Mouse (Mus musculus) mature B cell (primary cell): ENCODE measurements around the gene D930020B18Rik.

Experiments
- in situ Hi-C: fragments of 300-500 bp; cut with MboI; formaldehyde crosslinking; loops from 2 replicates; pipeline ENCODE4 v1.14.3; 2019

D930020B18Rik gene

GRCm38 (mm10) chr10:121704871-121705270 is 63.5 kb downstream of the D930020B18Rik start:
- in situ Hi-C loops, result no loop called here

- in situ Hi-C loops, result no loop called here
Observed at GRCm38 (mm10) chr10:121705399-121706163, 64.2 kb downstream of the D930020B18Rik start.

GRCm38 (mm10) chr10:121716862-121717261 is 75.5 kb downstream of the D930020B18Rik start:
- in situ Hi-C loops, result no loop called here

- in situ Hi-C loops, result no loop called here
Observed at GRCm38 (mm10) chr10:121718896-121719585, 77.7 kb downstream of the D930020B18Rik start.

- in situ Hi-C loops, result no loop called here
Observed at GRCm38 (mm10) chr10:121720701-121721100, 79.3 kb downstream of the D930020B18Rik start.

- in situ Hi-C loops, result no loop called here
Observed at GRCm38 (mm10) chr10:121726505-121726904, 85.1 kb downstream of the D930020B18Rik start.

- in situ Hi-C loops, result no loop called here
Observed at GRCm38 (mm10) chr10:121727151-121727550, 85.8 kb downstream of the D930020B18Rik start.

GRCm38 (mm10) chr10:121728226-121728625 is 86.8 kb downstream of the D930020B18Rik start:
- in situ Hi-C loops, result no loop called here

- in situ Hi-C loops, result no loop called here
Observed at GRCm38 (mm10) chr10:121731048-121731725, 89.8 kb downstream of the D930020B18Rik start.

GRCm38 (mm10) chr10:121732542-121732941 is 91.2 kb downstream of the D930020B18Rik start:
- in situ Hi-C loops, result no loop called here

- in situ Hi-C loops, result no loop called here
Observed at GRCm38 (mm10) chr10:121737256-121737655, 95.9 kb downstream of the D930020B18Rik start.

- in situ Hi-C loops, result no loop called here
Observed at GRCm38 (mm10) chr10:121739548-121740505, 98.4 kb downstream of the D930020B18Rik start, which contains the start of gene BC048403. BC048403 (plus strand) TSS chr10:121739937.

GRCm38 (mm10) chr10:121742336-121742735 is 100.9 kb downstream of the D930020B18Rik start:
- in situ Hi-C loops, result no loop called here
